Mouse (Mus musculus) adrenal gland, postnatal 25 days (tissue): Measurements from ENCODE around the gene Manbal. TPM values are rescaled to one million over a fixed set of nuclear protein-coding genes. Genes with fewer than 3 reads are reported as not detected.
"Not testable (repeated sequence)": the region's sequence is repeated elsewhere in the genome, so short reads cannot be mapped to it uniquely, and the experiment has no call there.

Experiments
- DNase-seq: peaks from one replicate; pipeline ENCODE4 v3.0.0; 2021; ENCODE audit warnings: mixed read lengths
- total RNA-seq: library from RNA; stranded (reverse); gene quantifications from 2 replicates; pipeline ENCODE4 v1.2.3, GENCODE M21; 2021

The Manbal gene
- total RNA-seq, 1 experiment from 2014 or later: 34.6 TPM

GRCm38 (mm10) chr2:157366762-157367161 is 632 bp upstream of the Manbal start:
- DNase-seq: no peak

GRCm38 (mm10) chr2:157367991-157368390 is 597 bp downstream of the Manbal start:
- no peak for DNase-seq

GRCm38 (mm10) chr2:157371696-157372095 is 4.3 kb downstream of the Manbal start:
- DNase-seq: no peak

DNA sequence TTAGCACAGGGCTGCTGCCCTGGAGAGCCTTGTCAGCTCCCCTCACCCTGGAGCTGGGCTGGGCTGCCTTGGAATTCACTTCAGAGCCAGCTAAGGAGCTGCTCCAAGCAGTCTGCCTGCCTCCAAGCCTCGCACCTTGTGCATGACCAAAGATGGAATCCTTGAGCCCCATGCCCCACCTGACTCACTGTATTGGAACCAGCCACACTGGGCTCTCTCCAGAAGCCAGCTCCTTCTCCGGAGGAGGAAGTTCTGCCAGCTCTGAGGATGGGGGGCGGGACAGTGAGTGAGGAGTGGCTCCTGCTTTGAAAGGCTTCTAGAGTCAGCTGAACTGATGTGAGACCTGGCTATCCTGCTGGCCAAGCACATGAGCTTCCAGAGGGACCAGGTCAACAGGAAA is 6.3 kb downstream of the Manbal start:
- no peak for DNase-seq

DNA sequence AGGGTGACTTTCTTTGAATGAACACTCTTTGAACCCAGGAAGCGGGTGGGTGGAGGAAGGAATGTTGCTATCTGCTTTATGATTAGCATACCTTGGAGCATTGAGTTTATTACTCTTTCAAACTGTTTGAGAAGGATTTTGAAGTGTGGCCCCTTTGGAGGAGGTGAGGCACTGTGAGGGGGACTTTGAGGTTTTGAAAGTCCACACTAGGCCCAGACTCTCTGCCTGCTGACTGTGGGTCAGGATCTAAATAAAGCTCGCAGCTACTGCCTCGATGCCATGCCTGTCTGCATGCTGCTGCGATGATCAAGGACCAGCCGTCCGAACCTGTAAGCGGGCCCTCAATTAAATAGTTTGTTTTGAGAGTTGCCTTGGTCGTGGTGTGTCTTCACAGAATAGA is 7.7 kb downstream of the Manbal start:
- DNase-seq: no peak

- no peak for DNase-seq
Observed at GRCm38 (mm10) chr2:157375794-157376757, 8.7 kb downstream of the Manbal start.

GRCm38 (mm10) chr2:157376995-157377394 is 9.6 kb downstream of the Manbal start:
- no peak for DNase-seq

DNA sequence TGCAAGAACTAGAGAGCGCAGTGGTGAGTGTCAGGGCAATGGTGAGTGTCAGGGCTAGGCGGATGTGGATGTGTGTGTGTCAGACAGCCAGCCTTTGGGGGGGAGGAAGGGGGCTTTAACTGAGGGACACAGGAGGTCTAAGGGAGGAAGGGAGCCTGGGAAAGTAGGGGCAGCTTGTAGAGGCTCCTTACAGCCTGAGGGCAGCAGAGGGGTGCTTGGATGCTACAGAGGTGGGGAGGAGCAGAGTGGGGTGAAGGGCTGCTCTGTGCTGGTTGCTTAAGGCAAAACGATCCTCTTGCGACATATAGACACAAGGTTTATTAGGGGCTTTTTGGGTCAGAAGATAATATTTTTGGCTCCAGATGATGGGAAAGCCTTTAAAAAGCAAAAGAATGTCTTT is 17.4 kb downstream of the Manbal start:
- no peak for DNase-seq

- DNase-seq: not testable (repeated sequence)
Observed at GRCm38 (mm10) chr2:157388901-157389590, 21.7 kb downstream of the Manbal start.

DNA sequence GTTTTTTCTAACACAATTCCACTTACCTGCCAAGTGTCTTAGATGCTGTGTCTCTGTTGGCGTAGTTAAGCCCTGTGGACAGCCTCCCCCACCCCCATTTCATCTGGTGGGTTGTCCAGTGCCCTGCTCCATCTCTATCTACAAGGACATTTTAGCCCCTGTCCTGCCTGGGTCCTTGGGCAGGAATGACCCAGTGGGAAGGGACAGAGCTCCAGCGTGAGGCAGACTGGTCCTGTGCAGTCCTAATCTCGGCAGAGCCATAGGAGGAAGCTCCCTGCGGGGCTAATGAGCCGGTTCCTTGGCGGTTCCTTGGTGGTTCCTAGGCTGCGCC is 22.2 kb downstream of the Manbal start:
- DNase-seq: no peak

DNA sequence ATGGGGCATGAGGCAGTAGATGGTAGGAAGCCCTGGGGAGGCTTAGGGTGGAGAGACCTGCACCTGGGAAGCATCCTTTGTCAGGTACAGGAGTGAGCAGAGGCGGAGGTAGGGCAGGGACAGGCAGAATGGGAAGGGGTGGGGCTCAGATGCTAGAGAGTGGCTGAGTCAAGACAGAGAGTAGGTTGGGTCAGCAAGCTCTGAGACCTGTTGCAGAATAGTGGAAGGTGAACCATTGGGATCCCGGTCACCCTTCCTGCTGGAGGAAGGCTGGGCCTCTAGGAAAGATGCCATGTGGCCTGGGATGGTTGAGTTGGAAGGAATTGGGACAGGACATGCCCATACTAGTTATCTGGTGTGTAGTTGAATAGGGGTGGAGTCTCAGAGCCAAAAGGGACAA is 24.9 kb downstream of the Manbal start:
- no peak for DNase-seq

DNA sequence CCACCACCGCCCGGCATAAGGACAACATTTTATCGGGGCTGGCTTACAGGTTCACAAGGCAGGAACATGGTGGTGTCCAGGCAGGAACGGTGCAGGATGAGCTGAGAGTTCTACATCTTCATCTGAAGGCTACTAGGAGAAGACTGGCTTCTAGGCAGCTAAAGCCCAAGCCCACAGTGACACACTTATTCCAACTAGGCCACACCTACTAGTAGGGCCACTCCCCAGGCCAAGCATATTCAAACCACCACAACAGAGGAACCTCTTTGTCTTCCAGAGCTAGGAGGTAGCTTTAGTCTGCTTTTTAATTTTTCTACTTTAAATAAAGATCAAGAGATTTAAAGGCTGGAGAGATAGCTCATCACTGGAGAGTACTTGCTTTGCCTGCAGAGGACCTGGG is 26.2 kb downstream of the Manbal start:
- no peak for DNase-seq

DNA sequence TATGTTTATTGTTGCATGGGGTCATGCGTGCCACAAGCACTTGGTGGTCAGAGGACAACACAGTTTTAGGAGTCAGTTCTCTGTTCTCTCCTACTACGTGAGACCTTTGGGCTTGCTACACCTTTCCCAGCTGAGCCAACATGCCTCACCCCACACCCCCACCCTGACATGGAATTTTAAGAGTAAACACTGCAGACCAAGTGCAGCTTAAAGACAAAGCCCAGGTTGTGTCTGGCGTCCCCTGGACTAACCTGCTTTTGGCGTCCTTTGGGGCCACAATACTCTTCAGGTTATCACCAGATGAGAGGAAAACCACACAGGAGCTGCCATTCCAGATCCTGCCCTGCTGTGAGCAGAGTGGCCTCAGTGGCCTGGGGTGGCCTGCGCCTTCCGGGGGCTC is 27.5 kb downstream of the Manbal start:
- DNase-seq: no peak

DNA sequence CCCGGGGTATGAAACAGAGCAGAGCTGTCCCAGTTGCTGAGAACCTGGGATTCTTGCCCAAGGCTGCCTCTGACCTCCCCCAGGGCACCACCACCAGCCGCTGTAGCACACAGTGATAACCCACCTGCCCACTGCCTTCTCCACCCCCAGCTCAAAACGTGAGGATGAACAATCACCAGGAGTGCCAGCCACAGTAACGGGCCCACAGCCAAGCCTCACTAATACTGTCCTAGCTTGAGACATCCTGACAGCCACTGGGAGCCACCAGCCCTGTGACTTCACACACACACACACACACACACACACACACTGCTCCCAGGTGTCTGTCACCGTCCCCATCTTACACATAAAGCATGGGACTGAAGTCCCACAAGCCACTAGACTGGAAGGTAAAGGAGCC is 28.0 kb downstream of the Manbal start:
- no peak for DNase-seq

DNA sequence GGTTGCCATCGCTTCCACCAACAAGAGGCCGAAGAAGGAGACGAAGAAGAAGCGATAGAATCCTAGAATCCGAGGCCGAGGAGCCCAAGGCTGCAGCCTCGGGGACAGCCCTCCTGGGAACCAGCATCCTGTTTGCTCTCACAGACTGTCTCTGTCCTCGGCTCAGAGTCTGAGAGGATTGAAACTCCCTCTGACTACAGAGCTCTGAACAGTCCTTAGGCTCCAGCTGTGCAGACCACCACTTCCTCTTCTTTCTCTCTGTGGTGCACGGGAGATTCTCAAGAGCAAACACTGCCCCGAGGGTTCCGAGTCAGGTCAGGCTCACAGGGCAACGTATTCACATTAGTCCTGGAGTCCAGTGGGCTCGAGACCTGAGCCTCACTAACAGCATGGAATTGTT is 28.6 kb downstream of the Manbal start:
- DNase-seq: no peak

DNA sequence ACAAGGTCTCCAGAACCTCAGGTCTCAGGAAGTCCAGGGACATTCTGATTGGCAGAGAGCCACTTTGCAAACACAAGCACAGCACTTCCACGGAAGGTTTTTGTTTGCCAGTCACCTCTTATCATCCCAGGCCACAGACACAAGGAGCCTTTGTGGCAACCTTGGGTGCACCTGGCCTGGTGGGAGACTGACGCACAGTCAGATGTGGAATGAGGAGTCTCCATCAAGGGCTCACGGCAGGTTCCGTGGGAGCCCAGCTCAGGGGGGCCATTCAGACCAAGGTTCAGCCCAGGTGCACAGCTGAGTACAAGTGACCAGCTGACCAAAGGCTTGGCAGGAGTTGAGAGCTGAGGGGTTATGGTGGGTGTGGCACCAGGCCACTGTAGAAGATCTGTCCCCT is 30.0 kb downstream of the Manbal start:
- no peak for DNase-seq

GRCm38 (mm10) chr2:157398539-157398938 is 31.1 kb downstream of the Manbal start:
- DNase-seq: no peak

GRCm38 (mm10) chr2:157399797-157400196 is 32.4 kb downstream of the Manbal start:
- DNase-seq: no peak

DNA sequence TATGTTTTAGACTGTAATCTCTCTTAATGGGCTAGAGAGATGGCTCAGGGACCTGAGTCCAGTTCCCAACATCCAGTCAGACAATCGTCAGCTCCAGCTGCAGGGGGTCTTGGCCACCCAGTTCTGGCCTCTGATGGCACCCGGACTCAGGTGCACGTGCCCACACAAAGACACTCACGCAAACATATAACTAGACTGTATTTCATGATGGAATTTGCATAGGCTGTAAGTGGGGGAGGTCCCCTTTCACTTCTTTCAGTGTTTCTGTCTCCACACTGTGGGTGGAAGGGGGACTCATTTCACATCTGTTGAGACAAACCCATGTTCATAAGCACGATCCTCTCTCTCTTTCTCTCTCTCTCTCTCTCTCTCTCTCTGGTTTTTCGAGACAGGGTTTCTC is 33.1 kb downstream of the Manbal start:
- no peak for DNase-seq

- no peak for DNase-seq
Observed at GRCm38 (mm10) chr2:157401261-157401660, 33.9 kb downstream of the Manbal start.

GRCm38 (mm10) chr2:157407596-157407995 is 40.2 kb downstream of the Manbal start:
- peak; percentile 39 for DNase-seq

DNA sequence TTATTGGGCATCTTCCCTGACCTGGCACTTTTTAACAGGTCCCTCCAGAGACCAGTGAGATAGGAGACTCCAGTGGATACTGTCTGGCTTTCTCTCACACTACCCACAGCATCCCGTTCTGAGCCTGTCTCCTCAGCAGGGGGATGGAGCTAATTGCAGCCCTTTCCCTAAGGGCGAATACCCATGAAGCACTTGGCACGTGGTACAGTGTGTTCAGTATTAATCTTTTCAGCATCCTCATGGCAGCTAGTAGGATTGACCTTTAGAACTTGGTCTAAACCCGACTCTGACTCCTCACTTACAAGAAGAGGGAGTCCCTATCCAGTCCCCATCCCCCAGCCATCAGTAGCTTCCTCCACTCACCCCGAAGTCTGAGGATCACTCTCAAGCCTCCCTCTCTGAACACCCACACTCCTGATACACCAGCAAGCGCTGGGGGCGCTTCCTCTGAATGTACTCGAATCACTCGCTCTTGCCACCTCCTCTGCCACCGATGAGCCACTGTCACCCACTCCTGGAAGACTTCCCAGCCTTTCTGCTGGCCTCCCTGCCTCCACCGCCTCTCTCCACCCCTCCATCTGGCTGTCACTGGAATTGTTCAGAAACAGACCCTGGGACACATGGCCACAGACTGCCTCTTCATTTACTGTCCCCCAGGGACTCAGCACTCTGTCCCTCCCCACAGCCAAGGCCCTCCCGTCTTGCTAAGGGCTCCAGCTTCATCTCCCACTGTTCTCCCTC is 42.6 kb downstream of the Manbal start:
- DNase-seq: no peak

GRCm38 (mm10) chr2:157411151-157411693 is 43.8 kb downstream of the Manbal start:
- DNase-seq: no peak
